Mouse (Mus musculus): ENCODE measurements around the gene Ccdc167. TPM values are rescaled to one million over a fixed set of nuclear protein-coding genes. Genes with fewer than 3 reads are reported as not detected.

Gene Ccdc167
- 10 to 100 TPM; 13.9 to 17.3 TPM for total RNA-seq (2021)
- long read RNA-seq, experiment 1, full-length matches to known transcripts: 17 of 21 reads
- long read RNA-seq, experiment 1, partial matches to known transcripts: 1 of 21 reads
- long read RNA-seq, experiment 1, other reads (novel, unspliced or antisense): 3 of 21 reads
- long read RNA-seq, experiment 2, full-length matches to known transcripts: 10 of 16 reads
- long read RNA-seq, experiment 2, partial matches to known transcripts: 1 of 16 reads
- long read RNA-seq, experiment 2, other reads (novel, unspliced or antisense): 5 of 16 reads

- H3K27ac ChIP-seq: peak within 1 kb of the TSS; percentile 63
- TF ChIP-seq CTCF (IDR thresholded peaks at IDR 0.05): no peak
- intact Hi-C loops (cut with DNase I): no loop called here
Measured at GRCm38 (mm10) chr17:29716732-29717445, at the start of gene Ccdc167. Ccdc167 (minus strand) TSS chr17:29717044.

DNA sequence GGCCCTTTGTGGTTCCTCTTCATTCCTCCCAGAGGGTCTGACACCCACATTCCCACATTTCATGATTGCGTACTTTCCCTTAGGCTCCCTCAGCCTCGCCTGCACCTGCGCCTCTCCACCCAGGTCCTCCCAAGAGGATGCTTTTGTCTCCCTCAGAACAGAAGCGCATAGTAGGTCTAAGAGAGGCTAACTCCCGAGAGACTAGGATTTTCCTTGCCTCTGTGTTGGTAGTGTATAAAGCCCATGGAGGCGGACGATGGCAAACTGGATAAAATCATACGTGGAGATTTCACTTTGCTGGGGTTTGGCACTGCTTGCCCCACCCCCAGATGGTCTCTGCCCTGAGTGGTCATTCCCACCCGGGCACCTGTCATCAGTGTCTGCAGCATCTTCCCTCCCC lies 48.5 kb upstream of the Ccdc167 start:
- intact Hi-C loops (cut with DNase I): no loop called here
- Histone ChIP-seq H3K4me3 (no peak overlapping the region), H3K27ac (no peak overlapping the region)
- DNase-seq (ENCODE audit: extremely low spot score in 1 of 2, low spot score in 2 of 2): no peak
- TF ChIP-seq CTCF (IDR thresholded peaks at IDR 0.05): no peak

More at GRCm38 (mm10) chr17:29716732-29717445, at the start of gene Ccdc167:
- H3K4me3 ChIP-seq: peak within 1 kb of the TSS; percentile 65
- peak; percentile 95 to 96 for DNase-seq (ENCODE audit: extremely low spot score in 1 of 2, low spot score in 2 of 2)

GRCm38 (mm10) chr17:29762551-29762950 lies 45.7 kb upstream of the Ccdc167 start:
- DNase-seq (ENCODE audit: extremely low spot score in 1 of 2, low spot score in 2 of 2): peak in 1 of 2 experiments; percentile 30
- Histone ChIP-seq H3K4me3 (no peak overlapping the region), H3K27ac (no peak overlapping the region)
- intact Hi-C loops (cut with DNase I): loop anchor here (5.0 kb wide), 1 partner anchor 120 kb away; no protein-coding TSS in a partner anchor
- peak; percentile 63 for TF ChIP-seq CTCF (IDR thresholded peaks at IDR 0.05)

DNA sequence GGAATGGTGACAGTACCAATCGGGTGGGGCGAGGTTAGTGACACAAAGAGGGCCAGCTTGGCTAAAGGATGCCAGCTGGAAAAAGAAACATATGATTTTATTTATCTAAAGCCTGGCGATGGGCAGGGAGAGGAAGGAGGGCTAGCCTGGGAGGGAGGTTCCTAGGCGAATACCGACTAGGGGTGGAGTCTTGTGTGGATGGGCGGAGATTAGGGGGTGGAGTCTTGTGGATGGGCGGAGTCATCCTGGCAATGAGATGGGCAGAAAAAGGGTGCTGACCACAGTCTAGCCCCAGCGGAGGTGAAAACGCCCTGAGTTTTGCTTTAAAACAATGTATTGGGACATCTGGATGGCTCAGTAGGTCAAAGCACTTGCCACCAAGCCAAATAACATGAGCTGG lies 45.1 kb upstream of the Ccdc167 start:
- Histone ChIP-seq H3K4me3 (no peak overlapping the region), H3K27ac (no peak overlapping the region)
- intact Hi-C loops (cut with DNase I): loop anchor here (5.0 kb wide), 1 partner anchor 120 kb away; no protein-coding TSS in a partner anchor
- no peak for DNase-seq (ENCODE audit: extremely low spot score in 1 of 2, low spot score in 2 of 2)
- TF ChIP-seq CTCF (IDR thresholded peaks at IDR 0.05): no peak

DNA sequence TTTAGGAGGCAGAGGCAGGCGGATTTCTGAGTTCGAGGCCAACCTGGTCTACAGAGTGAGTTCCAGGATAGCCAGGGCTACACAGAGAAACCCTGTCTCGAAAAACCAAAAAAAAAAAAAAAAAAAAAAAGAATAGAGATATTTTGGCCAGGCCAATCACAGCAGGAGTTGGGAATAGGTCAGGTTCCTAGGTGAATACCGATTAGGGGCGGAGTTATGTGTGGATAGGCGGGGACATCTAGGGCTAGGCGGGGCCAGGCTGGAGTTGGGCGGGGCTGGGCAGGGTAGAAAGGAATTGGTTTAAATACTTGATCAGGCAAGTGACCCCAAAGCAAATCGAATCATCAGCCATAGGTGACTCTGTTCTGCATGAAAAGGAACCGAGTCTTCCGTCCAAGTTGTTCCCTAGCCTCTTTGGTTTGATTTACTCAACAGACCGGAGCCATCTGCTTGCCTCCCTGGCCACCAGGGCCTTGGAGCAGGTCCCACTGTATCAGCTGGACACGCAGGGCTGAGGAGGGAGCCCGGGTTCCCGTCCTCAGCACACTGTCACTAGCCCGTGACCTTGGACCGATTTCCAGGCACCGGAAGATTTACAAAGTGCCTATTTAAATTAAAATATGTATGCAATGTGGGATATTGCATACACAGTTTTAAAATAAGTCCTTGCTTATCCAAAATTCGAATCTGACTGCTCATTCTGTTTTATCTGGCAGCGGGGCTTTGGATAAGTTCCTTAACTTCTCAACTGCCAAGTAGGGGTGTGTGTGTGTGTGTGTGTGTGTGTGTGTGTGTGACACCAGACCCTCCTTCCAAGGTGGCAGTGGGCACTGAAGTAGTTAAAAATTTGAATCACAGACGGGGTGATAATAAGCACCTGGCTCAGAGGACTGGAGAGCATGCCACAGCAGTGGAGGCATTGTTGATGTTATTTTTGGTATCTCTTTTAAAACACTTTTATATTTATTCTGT lies 43.8 kb upstream of the Ccdc167 start:
- no peak for TF ChIP-seq CTCF (IDR thresholded peaks at IDR 0.05)
- DNase-seq (ENCODE audit: extremely low spot score in 1 of 2, low spot score in 2 of 2): no peak
- intact Hi-C loops (cut with DNase I): loop anchor here (5.0 kb wide), 1 partner anchor 122 kb away; no protein-coding TSS in a partner anchor
- H3K4me3 ChIP-seq: no peak overlapping the region
- H3K27ac ChIP-seq: no peak overlapping the region

GRCm38 (mm10) chr17:29759963-29760362 lies 43.1 kb upstream of the Ccdc167 start:
- H3K27ac ChIP-seq: no peak overlapping the region
- DNase-seq (ENCODE audit: extremely low spot score in 1 of 2, low spot score in 2 of 2): peak; percentile 18 to 21
- intact Hi-C loops (cut with DNase I): loop anchor here (5.0 kb wide), 1 partner anchor 122 kb away; no protein-coding TSS in a partner anchor
- TF ChIP-seq CTCF (IDR thresholded peaks at IDR 0.05): no peak
- H3K4me3 ChIP-seq: peak overlapping the region; percentile 31

DNA sequence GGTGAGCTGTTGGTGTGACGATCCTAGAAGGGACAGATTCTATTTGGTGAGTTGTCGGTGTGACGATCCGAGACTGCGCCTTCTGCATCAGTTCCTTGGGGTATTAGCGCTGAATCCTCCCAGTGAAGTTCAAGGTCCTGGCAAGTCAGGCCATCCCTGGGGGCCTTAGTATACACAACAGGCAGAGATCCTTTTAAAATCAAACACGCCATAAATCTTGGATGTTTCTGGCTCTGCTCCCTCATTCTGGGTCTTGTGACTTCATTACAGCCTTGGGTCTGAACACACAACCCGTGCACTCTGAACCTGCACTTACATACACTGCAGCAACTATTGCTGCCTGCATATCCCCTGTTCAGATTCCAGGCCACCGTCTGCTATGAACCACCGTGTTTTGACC lies 39.5 kb upstream of the Ccdc167 start:
- H3K27ac ChIP-seq: no peak overlapping the region
- no peak for DNase-seq (ENCODE audit: extremely low spot score in 1 of 2, low spot score in 2 of 2)
- no peak for TF ChIP-seq CTCF (IDR thresholded peaks at IDR 0.05)
- intact Hi-C loops (cut with DNase I): no loop called here
- H3K4me3 ChIP-seq: no peak overlapping the region

DNA sequence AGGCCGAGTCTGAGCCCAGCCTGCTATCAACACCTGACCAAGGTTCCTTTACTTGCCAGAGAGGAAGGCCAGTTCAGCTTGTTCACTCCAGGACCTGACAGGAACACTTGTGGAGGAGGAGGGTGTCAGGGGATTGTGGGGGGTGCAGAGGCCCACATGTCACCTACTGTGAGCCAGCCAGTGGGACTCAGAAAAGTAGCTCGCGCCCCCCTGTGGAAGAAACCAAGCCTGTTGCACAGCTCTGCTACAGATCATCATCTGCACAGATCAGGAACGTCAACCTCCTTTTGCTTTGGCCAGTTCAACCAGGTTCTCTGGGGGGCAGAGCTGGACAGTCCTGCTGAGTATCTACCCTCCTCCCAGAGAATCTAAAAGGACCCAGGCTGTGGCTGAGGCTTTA lies 37.7 kb upstream of the Ccdc167 start:
- TF ChIP-seq CTCF (IDR thresholded peaks at IDR 0.05): no peak; the same call in 1 of the 2 replicates
- Histone ChIP-seq H3K27ac (no peak overlapping the region), H3K4me3 (no peak overlapping the region)
- no peak for DNase-seq (ENCODE audit: extremely low spot score in 1 of 2, low spot score in 2 of 2)
- intact Hi-C loops (cut with DNase I): no loop called here

GRCm38 (mm10) chr17:29747466-29747865 lies 30.6 kb upstream of the Ccdc167 start:
- H3K4me3 ChIP-seq: no peak overlapping the region
- H3K27ac ChIP-seq: no peak overlapping the region
- TF ChIP-seq CTCF (IDR thresholded peaks at IDR 0.05): no peak
- intact Hi-C loops (cut with DNase I): no loop called here
- no peak for DNase-seq (ENCODE audit: extremely low spot score in 1 of 2, low spot score in 2 of 2)

GRCm38 (mm10) chr17:29737849-29738804 lies 21.3 kb upstream of the Ccdc167 start:
- intact Hi-C loops (cut with DNase I): no loop called here
- no peak overlapping the region for H3K4me3 ChIP-seq
- TF ChIP-seq CTCF (IDR thresholded peaks at IDR 0.05): peak; percentile 13
- H3K27ac ChIP-seq: no peak overlapping the region
- peak; percentile 24 to 45 for DNase-seq (ENCODE audit: extremely low spot score in 1 of 2, low spot score in 2 of 2)
